Mouse (Mus musculus) midbrain, embryonic 11.5 days (tissue): ENCODE results near the gene Plod2. TPM values are rescaled to one million over a fixed set of nuclear protein-coding genes. Genes with fewer than 3 reads are reported as not detected.

ENCODE experiments used
- ATAC-seq: fragments of 200-750 bp; cut with Nextera tagmentation; 2 replicates; pipeline ENCODE4 v1.8.0; 2017; ENCODE audit warnings: moderate TSS enrichment, moderate library complexity; ENCODE audit not compliant: low FRiP score
- DNase-seq: peaks from one replicate; pipeline ENCODE4 v3.0.0; 2015; ENCODE audit warnings: low spot score; ENCODE audit errors: missing footprints
- H3K27ac ChIP-seq: fragments of 300-500 bp; sonication (generic); 2 replicates; pipeline ENCODE4 v1.5.1; 2014; ENCODE audit warnings: low read depth, low read length
- H3K27me3 ChIP-seq: fragments of 300-500 bp; sonication (generic); 2 replicates; pipeline ENCODE4 v1.6.1; 2014; ENCODE audit warnings: mild to moderate bottlenecking, low read length, moderate library complexity, mixed read lengths; ENCODE audit not compliant: control insufficient read depth, insufficient read depth
- H3K36me3 ChIP-seq: fragments of 300-500 bp; sonication (generic); 2 replicates; pipeline ENCODE4 v1.6.1; 2014; ENCODE audit warnings: mild to moderate bottlenecking, low read length, moderate library complexity, mixed read lengths; ENCODE audit not compliant: control insufficient read depth, insufficient read depth
- H3K4me1 ChIP-seq: fragments of 300-500 bp; sonication (generic); 2 replicates; pipeline ENCODE4 v1.6.1; 2014; ENCODE audit warnings: low read length; ENCODE audit not compliant: control insufficient read depth, insufficient read depth
- H3K4me2 ChIP-seq: fragments of 300-500 bp; sonication (generic); 2 replicates; pipeline ENCODE4 v1.6.1; 2014; ENCODE audit warnings: mild to moderate bottlenecking, moderate library complexity
- H3K4me3 ChIP-seq: fragments of 300-500 bp; sonication (generic); 2 replicates; pipeline ENCODE4 v1.5.1; 2014; ENCODE audit warnings: low read depth, low read length
- H3K9ac ChIP-seq: fragments of 300-500 bp; sonication (generic); 2 replicates; pipeline ENCODE4 v1.6.1; 2014; ENCODE audit warnings: low read length
- H3K9me3 ChIP-seq: fragments of 300-500 bp; sonication (generic); 2 replicates; pipeline ENCODE4 v1.6.1; 2016; ENCODE audit warnings: low read length; ENCODE audit not compliant: control insufficient read depth
- WGBS: fragments of 180-500 bp; shearing (Covaris S2); extraction: QIAGEN DNeasy Blood & Tissue Kit; methylation state at CpG from one replicate; pipeline ENCODE4 v1.1.7; 2014; 5-methylcytosine and 5-hydroxymethylcytosine counted together
- polyA plus RNA-seq: library from polyadenylated mRNA; unstranded; fragments of >200 nt; fragmentation: Nextera tagmentation; extraction: Ambion mirVana; gene quantifications from 2 replicates; pipeline ENCODE4 v1.2.1, GENCODE M21; 2014

Gene Plod2
- polyA plus RNA-seq, 1 experiment from 2014 or later, result 25.2 TPM

DNA sequence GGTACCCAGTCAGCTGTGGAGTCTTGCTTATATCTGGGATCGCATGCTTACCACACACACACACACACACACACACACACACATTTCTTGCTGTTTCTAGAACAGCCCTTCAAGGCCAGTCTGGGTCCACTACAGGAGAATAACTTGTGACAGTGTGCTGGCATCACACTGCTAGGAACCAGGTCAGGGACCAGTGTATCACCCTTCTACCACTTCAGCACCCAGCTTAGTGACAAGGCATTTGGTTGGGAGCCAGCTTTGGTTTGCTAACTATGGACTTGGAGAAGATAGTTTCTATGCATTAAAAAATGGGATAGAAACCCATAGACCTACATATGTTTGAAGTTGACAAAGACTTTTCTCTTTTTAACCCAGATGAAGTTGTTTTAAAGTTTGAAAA lies 46.2 kb downstream of the Plod2 start:
- Histone ChIP-seq H3K9me3 (no peaks in the 10 kb centered on the region), H3K4me2 (no peak overlapping the region), H3K4me1 (no peaks in the 10 kb centered on the region), H3K36me3 (peaks cover 4% of the 10 kb centered on the region; the same call in 1 of the 2 replicates), H3K4me3 (no peak overlapping the region), H3K27ac (no peak overlapping the region), H3K9ac (no peak overlapping the region), H3K27me3 (no peaks in the 10 kb centered on the region)
- WGBS, result 94% methylated on average over 1 of the region's 1 CpGs
- no peak for ATAC-seq
- no peak for DNase-seq

GRCm38 (mm10) chr9:92589021-92589420 lies 47.0 kb downstream of the Plod2 start:
- no peaks in the 10 kb centered on the region for H3K9me3 ChIP-seq
- ATAC-seq (no peak), DNase-seq (peak; percentile 28)
- H3K27ac ChIP-seq, result no peak overlapping the region
- peaks cover 4% of the 10 kb centered on the region; the same call in 1 of the 2 replicates for H3K36me3 ChIP-seq
- no peaks in the 10 kb centered on the region for H3K4me1 ChIP-seq
- no peak overlapping the region for H3K4me2 ChIP-seq
- no peak overlapping the region for H3K9ac ChIP-seq
- no peak overlapping the region for H3K4me3 ChIP-seq
- no peaks in the 10 kb centered on the region for H3K27me3 ChIP-seq
- 91% methylated on average over 5 of the region's 5 CpGs for WGBS

DNA sequence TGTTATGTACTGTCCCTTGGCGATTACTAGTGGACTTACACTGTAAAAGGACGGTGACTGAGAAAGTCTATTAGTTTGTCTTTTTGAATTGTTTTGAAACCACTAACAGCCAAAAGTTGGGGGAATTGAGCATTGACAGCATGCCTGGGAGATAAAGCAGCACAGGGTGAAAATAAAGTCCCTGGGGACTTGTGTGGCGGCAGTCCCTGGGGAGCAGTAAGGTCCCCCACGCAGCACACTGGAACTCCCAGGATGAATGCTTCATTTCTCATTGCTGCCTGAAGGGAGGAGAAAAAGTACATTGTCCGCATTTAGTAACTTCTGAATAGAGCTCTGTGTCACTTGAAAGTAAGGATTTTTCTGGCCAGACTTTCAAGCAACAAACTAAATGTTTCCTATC lies 49.5 kb downstream of the Plod2 start:
- H3K4me3 ChIP-seq, result no peak overlapping the region
- H3K9ac ChIP-seq, result no peak overlapping the region
- no peaks in the 10 kb centered on the region for H3K9me3 ChIP-seq
- no peak overlapping the region for H3K27ac ChIP-seq
- no peaks in the 10 kb centered on the region for H3K4me1 ChIP-seq
- H3K4me2 ChIP-seq, result no peak overlapping the region
- H3K27me3 ChIP-seq, result no peaks in the 10 kb centered on the region
- peak; percentile 75 for DNase-seq
- peaks cover 4% of the 10 kb centered on the region; the same call in 1 of the 2 replicates for H3K36me3 ChIP-seq
- 89% methylated on average over 5 of the region's 5 CpGs for WGBS
- no peak for ATAC-seq

DNA sequence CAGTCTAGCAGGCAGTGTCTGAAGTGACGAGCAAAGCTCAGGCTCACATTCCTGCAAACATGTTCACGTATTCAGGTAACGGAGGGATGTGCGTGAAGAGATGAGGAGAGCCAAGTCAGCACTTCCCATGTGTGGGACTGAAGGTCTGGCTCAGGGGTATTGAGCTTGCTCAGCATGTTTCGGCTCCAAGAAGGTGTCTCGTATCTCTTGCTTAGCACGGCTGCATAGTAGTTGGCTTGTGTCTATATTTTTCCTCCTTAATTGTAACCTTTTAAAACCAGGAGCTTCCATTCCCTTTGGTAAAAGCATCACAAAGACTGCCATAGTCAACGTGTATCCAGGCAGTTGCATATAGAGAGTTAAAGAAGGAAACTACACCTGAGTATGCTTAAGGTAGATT lies 50.7 kb downstream of the Plod2 start:
- 95% methylated on average over 8 of the region's 8 CpGs for WGBS

GRCm38 (mm10) chr9:92594491-92594890 lies 52.5 kb downstream of the Plod2 start:
- ATAC-seq (no peak), DNase-seq (peak; percentile 57)
- H3K9ac ChIP-seq, result no peak overlapping the region
- H3K36me3 ChIP-seq, result no peaks in the 10 kb centered on the region
- no peak overlapping the region for H3K27ac ChIP-seq
- 92% methylated on average over 6 of the region's 6 CpGs for WGBS
- no peak overlapping the region for H3K4me2 ChIP-seq
- H3K4me3 ChIP-seq, result no peak overlapping the region
- no peaks in the 10 kb centered on the region for H3K9me3 ChIP-seq
- no peaks in the 10 kb centered on the region for H3K27me3 ChIP-seq
- no peaks in the 10 kb centered on the region for H3K4me1 ChIP-seq

More for the DNA sequence above, 50.7 kb downstream of the Plod2 start:
- H3K4me3 ChIP-seq, result no peak overlapping the region
- H3K27ac ChIP-seq, result no peak overlapping the region
- no peak overlapping the region for H3K9ac ChIP-seq
- no peak overlapping the region for H3K4me2 ChIP-seq
- ATAC-seq (no peak), DNase-seq (peak; percentile 61)
- no peaks in the 10 kb centered on the region for H3K9me3 ChIP-seq
- H3K27me3 ChIP-seq, result no peaks in the 10 kb centered on the region
- H3K4me1 ChIP-seq, result no peaks in the 10 kb centered on the region
- no peaks in the 10 kb centered on the region; the same call in 1 of the 2 replicates for H3K36me3 ChIP-seq

DNA sequence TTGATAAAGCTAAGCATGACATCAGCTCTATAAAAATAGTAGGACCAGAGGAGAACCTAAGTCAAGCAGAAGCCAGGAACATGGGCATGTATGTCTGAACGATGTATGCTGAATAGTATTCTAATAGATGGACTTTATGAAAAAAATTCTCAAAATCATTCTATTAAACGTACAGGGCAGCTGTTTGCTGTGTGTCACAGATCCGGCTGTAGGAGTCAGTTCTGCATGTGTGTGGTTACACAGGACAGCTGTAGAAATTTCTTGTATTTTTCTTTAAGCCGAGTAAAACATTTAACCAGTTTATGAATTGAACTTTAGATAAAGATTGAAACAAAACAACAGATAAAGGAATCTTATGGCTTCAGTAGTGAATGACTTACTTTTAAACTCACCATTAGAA lies 53.3 kb downstream of the Plod2 start:
- no peaks in the 10 kb centered on the region for H3K4me1 ChIP-seq
- no peak overlapping the region for H3K4me2 ChIP-seq
- H3K9me3 ChIP-seq, result no peaks in the 10 kb centered on the region
- no peak overlapping the region for H3K9ac ChIP-seq
- no peak overlapping the region for H3K27ac ChIP-seq
- no peaks in the 10 kb centered on the region for H3K27me3 ChIP-seq
- no peak for ATAC-seq
- no peak overlapping the region for H3K4me3 ChIP-seq
- DNase-seq, result no peak
- WGBS, result 93% methylated on average over 4 of the region's 4 CpGs
- H3K36me3 ChIP-seq, result no peaks in the 10 kb centered on the region

DNA sequence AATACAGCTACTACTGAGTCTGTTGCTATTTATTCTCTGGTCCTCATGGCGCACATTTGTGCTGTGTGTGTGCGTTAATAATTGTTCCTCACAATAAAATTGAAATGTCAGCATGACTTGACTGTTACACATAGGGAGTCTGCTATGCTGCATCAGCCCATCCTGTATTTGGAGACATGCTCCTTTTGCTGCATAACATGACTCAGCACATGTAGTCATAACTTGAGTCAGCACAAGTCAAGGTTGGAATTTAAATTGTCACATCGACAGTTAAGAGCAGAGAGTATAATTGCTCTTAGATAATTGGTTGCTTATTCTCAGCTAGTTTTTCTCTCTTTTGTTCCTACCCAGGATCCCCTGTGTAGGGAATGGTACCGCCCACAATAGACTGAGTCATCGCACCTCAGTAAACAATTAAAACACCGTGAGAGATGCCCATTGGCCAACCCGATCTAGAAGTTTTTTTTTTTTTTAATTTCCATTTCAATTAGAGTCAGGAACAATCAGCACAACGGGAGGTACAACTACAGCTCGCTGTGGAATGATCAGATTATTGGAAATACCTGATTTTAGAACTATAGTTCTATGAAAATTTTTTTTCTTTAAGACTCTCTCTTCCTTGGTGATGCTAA lies 55.0 kb downstream of the Plod2 start:
- no peak overlapping the region for H3K4me2 ChIP-seq
- H3K36me3 ChIP-seq, result no peaks in the 10 kb centered on the region
- H3K9me3 ChIP-seq, result no peaks in the 10 kb centered on the region
- no peak overlapping the region for H3K9ac ChIP-seq
- no peak overlapping the region for H3K4me3 ChIP-seq
- DNase-seq (peak; percentile 54), ATAC-seq (no peak)
- H3K27ac ChIP-seq, result no peak overlapping the region
- H3K4me1 ChIP-seq, result no peaks in the 10 kb centered on the region
- 93% methylated on average over 9 of the region's 9 CpGs for WGBS
- H3K27me3 ChIP-seq, result no peaks in the 10 kb centered on the region

- ATAC-seq, result no peak
- Histone ChIP-seq H3K4me2 (no peak overlapping the region), H3K9ac (no peak overlapping the region), H3K36me3 (no peaks in the 10 kb centered on the region), H3K27ac (no peak overlapping the region), H3K4me1 (no peaks in the 10 kb centered on the region), H3K27me3 (no peaks in the 10 kb centered on the region), H3K9me3 (no peaks in the 10 kb centered on the region), H3K4me3 (no peak overlapping the region)
- peak; percentile 41 for DNase-seq
- WGBS, result 76% methylated on average over 11 of the region's 11 CpGs
These were observed 55.8 kb downstream of the Plod2 start for GRCm38 (mm10) chr9:92597776-92598175.

DNA sequence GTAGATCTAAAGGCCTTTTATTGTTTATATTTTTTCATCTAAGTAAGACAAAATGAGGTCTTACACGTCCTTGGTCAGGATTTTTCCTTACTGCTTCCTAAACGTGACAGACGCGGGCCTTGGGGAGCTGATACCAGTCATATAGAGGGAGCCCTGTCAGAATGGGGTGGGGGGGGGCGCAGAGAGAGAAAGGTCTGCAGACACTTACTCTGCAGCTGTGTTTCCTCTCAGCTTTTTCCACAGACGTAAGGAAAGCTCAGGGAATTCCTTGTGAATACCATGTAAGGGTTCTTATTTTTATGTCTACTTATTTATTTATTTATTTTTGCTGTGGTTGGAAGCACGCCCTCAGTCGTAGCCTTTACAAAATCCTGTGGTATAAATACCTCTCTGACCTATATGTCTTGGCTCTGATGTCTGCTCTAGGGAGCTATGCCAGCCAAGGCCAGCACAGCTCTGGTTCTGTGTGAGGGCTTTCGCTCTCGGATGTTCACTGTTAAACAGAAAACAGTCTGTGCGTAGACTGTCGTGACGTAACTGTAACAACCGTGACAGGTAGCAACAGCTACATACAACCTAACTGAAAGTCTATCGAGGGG lies 58.0 kb downstream of the Plod2 start:
- no peak for ATAC-seq
- H3K4me2 ChIP-seq, result no peak overlapping the region
- H3K9me3 ChIP-seq, result no peaks in the 10 kb centered on the region
- 94% methylated on average over 15 of the region's 15 CpGs for WGBS
- no peaks in the 10 kb centered on the region for H3K36me3 ChIP-seq
- no peaks in the 10 kb centered on the region for H3K27me3 ChIP-seq
- no peak overlapping the region for H3K27ac ChIP-seq
- no peak overlapping the region for H3K9ac ChIP-seq
- no peaks in the 10 kb centered on the region for H3K4me1 ChIP-seq
- no peak for DNase-seq
- H3K4me3 ChIP-seq, result no peak overlapping the region
